Mouse (Mus musculus) kidney, adult 2 months (tissue): ENCODE measurements around the gene Rtbdn.

Source experiments
- CTCF ChIP-seq: fragments of 200-500 bp; conservative IDR thresholded peaks from 2 replicates; pipeline ENCODE4 v1.5.1; 2011; ENCODE audit warnings: low read depth, mild to moderate bottlenecking, control low read depth, low read length, moderate library complexity, mixed read lengths; ENCODE audit not compliant: insufficient read depth, insufficient read length
- POLR2A ChIP-seq: fragments of 200-500 bp; IDR thresholded peaks from one replicate; pipeline ENCODE4 v1.6.1; 2011; ENCODE audit warnings: low read depth, low read length, control low read depth

GRCm38 (mm10) chr8:84990836-84991235 is 44.0 kb downstream of the Rtbdn start:
- no peak for TF ChIP-seq CTCF
- TF ChIP-seq POLR2A, result no peak
